Mouse (Mus musculus) hindbrain, embryonic 14.5 days (tissue): ENCODE results near the gene Gpr4. TPM values are rescaled to one million over a fixed set of nuclear protein-coding genes. Genes with fewer than 3 reads are reported as not detected.

Experiments
- ATAC-seq: fragments of 200-750 bp; cut with Nextera tagmentation; 2 replicates; pipeline ENCODE4 v1.8.0; 2017; ENCODE audit warnings: moderate number of reproducible peaks, mild to moderate bottlenecking, moderate TSS enrichment, moderate library complexity; ENCODE audit not compliant: low FRiP score
- DNase-seq: peaks from one replicate; pipeline ENCODE4 v3.0.0-alpha.2; 2015; ENCODE audit warnings: low spot score
- H3K27ac ChIP-seq: fragments of 300-500 bp; sonication (generic); 2 replicates; pipeline ENCODE4 v1.5.1; 2014; ENCODE audit warnings: mild to moderate bottlenecking, moderate library complexity
- H3K27me3 ChIP-seq: fragments of 300-500 bp; sonication (generic); 2 replicates; pipeline ENCODE4 v1.6.1; 2014; ENCODE audit warnings: mild to moderate bottlenecking, low read length, mixed read lengths; ENCODE audit not compliant: control insufficient read depth, insufficient read depth
- H3K36me3 ChIP-seq: fragments of 300-500 bp; sonication (generic); replicated peaks from 2 replicates; pipeline ENCODE4 v1.6.1; 2014; ENCODE audit not compliant: control insufficient read depth, insufficient read depth
- H3K4me1 ChIP-seq: fragments of 300-500 bp; sonication (generic); replicated peaks from 2 replicates; pipeline ENCODE4 v1.6.1; 2014; ENCODE audit warnings: antibody characterized with exemption, low read length, mixed read lengths; ENCODE audit not compliant: control insufficient read depth, insufficient read depth
- H3K4me2 ChIP-seq: fragments of 300-500 bp; sonication (generic); replicated peaks from 2 replicates; pipeline ENCODE4 v1.6.1; 2014; ENCODE audit warnings: mild to moderate bottlenecking, moderate library complexity
- H3K4me3 ChIP-seq: fragments of 300-500 bp; sonication (generic); replicated peaks from 2 replicates; pipeline ENCODE4 v1.5.1; 2014; ENCODE audit warnings: mild to moderate bottlenecking, low read length
- H3K9ac ChIP-seq: fragments of 300-500 bp; sonication (generic); 2 replicates; pipeline ENCODE4 v1.6.1; 2014
- H3K9me3 ChIP-seq: fragments of 300-500 bp; sonication (generic); 2 replicates; pipeline ENCODE4 v1.6.1; 2016; ENCODE audit warnings: low read length; ENCODE audit not compliant: control insufficient read depth
- WGBS: fragments of 180-500 bp; shearing (Covaris S2); extraction: QIAGEN DNeasy Blood & Tissue Kit; methylation state at CpG from one replicate; pipeline ENCODE4 v1.1.7; 2014; 5-methylcytosine and 5-hydroxymethylcytosine counted together
- polyA plus RNA-seq: library from polyadenylated mRNA; unstranded; fragments of >200 nt; fragmentation: Nextera tagmentation; extraction: Ambion mirVana; gene quantifications from 2 replicates; pipeline ENCODE4 v1.2.1, GENCODE M21; 2014

Gene Gpr4
- polyA plus RNA-seq, 1 experiment from 2014 or later = 3.2 TPM

DNA sequence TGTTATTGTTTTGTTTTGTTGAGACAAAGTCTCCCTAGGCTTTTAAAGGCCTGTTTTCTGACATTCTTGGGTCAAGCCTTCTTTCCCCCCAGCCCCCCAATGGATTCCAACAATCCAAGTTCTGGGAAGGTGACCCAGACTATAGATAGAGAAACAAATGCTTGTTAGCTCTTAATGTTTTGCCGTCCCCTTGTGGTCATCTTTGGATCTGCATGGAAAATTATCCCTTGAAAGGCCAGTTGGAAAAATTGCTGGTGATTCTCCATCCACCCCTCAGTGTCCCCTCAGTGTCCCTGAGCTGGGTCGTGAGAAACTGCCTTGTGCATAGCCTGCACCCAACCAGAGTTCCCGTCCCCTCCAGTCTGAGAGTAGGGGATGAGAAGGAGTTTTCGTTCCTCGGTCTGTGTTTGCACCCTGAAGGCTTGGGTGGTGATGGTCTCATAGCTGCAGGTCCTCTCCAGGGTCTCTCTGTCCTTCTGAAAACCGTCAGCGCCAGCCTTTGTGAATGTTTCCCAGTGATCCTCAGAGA lies 3.3 kb upstream of the Gpr4 start:
- ATAC-seq (no peak), DNase-seq (peak; percentile 82)
- Histone ChIP-seq H3K36me3 (peaks cover 21% of the 10 kb centered on the region), H3K4me3 (no peak overlapping the region), H3K4me1 (no peaks in the 10 kb centered on the region), H3K9me3 (no peaks in the 10 kb centered on the region), H3K27ac (no peak overlapping the region), H3K27me3 (peaks cover 6% of the 10 kb centered on the region; the same call in 1 of the 2 replicates), H3K9ac (no peak overlapping the region), H3K4me2 (no peak overlapping the region)
- WGBS = 51% methylated on average over 7 of the region's 7 CpGs

DNA sequence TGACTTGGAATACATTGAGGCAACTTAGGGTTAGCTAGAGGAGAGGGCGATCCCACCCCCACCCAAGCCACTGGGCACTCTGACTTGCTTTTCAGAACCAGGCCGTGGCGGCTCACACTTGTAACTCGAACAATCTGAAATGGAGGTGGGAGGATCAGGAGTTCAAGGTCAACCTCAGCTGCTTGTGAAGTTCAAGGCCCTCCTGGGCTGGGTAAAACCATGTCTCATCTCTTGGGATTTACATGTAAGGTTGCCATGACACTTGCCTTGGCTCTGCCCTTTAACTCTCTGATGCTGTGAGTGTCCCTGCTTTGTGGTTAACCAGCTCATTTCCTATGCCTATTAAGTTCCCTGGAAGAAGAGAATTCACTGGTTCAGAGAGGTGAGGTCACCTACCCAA lies 2.8 kb upstream of the Gpr4 start:
- H3K36me3 ChIP-seq = peaks cover 16% of the 10 kb centered on the region
- H3K27me3 ChIP-seq = peaks cover 7% of the 10 kb centered on the region; the same call in 1 of the 2 replicates
- H3K4me1 ChIP-seq = no peaks in the 10 kb centered on the region
- no peak overlapping the region for H3K4me2 ChIP-seq
- no peak overlapping the region for H3K4me3 ChIP-seq
- DNase-seq (no peak), ATAC-seq (no peak)
- whole genome bisulfite sequencing = 85% methylated on average over 4 of the region's 4 CpGs
- no peaks in the 10 kb centered on the region for H3K9me3 ChIP-seq
- H3K27ac ChIP-seq = no peak overlapping the region
- no peak overlapping the region for H3K9ac ChIP-seq

- ATAC-seq (no peak), DNase-seq (no peak)
- H3K9ac ChIP-seq = no peak overlapping the region
- no peaks in the 10 kb centered on the region for H3K9me3 ChIP-seq
- no peak overlapping the region for H3K4me2 ChIP-seq
- no peaks in the 10 kb centered on the region for H3K4me1 ChIP-seq
- no peak overlapping the region for H3K27ac ChIP-seq
- H3K4me3 ChIP-seq = no peak overlapping the region
- H3K36me3 ChIP-seq = peaks cover 11% of the 10 kb centered on the region
- peaks cover 7% of the 10 kb centered on the region; the same call in 1 of the 2 replicates for H3K27me3 ChIP-seq
- WGBS = 89% methylated on average over 5 of the region's 5 CpGs
These were observed 2.3 kb upstream of the Gpr4 start for GRCm38 (mm10) chr7:19210010-19210409.

- no peak for ATAC-seq
- Histone ChIP-seq H3K9me3 (no peaks in the 10 kb centered on the region), H3K36me3 (no peaks in the 10 kb centered on the region; the same call in 1 of the 2 replicates), H3K4me2 (no peak overlapping the region), H3K27me3 (peaks cover 7% of the 10 kb centered on the region; the same call in 1 of the 2 replicates), H3K27ac (no peak overlapping the region), H3K9ac (no peak overlapping the region), H3K4me3 (no peak overlapping the region), H3K4me1 (0 out of 2 replicates have a peak, but pooled peaks cover 3% of the 10 kb centered on the region)
- WGBS = 55% methylated on average over 5 of the region's 5 CpGs
- no peak for DNase-seq
These were observed 1.2 kb upstream of the Gpr4 start for GRCm38 (mm10) chr7:19211041-19211675.

DNA sequence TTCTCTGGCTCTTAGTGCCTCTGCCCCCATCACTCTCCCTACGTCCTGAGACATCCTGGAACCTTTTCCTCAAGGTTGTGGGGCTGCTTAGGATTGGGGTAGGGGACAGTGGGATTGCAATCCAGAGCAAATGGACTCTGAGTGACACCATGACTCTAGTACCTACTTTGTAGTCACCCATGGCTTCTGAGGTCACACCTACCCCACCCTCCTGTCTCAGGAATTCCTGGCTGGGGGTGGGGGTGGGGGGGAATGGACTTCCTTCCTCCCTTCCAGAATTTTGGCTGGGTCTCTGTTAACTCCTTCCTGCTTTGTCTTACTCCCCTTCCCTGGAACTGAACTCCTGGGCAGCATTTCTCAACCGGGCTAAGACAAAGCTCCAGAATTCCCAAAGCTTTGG lies 1.0 kb downstream of the Gpr4 start:
- Histone ChIP-seq H3K4me3 (no peak overlapping the region), H3K4me1 (0 out of 2 replicates have a peak, but pooled peaks cover 3% of the 10 kb centered on the region), H3K27ac (no peak overlapping the region), H3K9me3 (no peaks in the 10 kb centered on the region), H3K27me3 (peaks cover 7% of the 10 kb centered on the region; the same call in 1 of the 2 replicates), H3K36me3 (no peaks in the 10 kb centered on the region), H3K9ac (no peak overlapping the region), H3K4me2 (peak overlapping the region; percentile 69; the same call in 1 of the 2 replicates)
- ATAC-seq (no peak), DNase-seq (no peak)
- 80% methylated on average over 2 of the region's 2 CpGs for WGBS

- WGBS = 78% methylated on average over 7 of the region's 7 CpGs
- Histone ChIP-seq H3K27ac (no peak overlapping the region), H3K36me3 (no peaks in the 10 kb centered on the region), H3K27me3 (peaks cover 7% of the 10 kb centered on the region; the same call in 1 of the 2 replicates), H3K4me3 (no peak overlapping the region), H3K4me1 (0 out of 2 replicates have a peak, but pooled peaks cover 3% of the 10 kb centered on the region), H3K9ac (no peak overlapping the region), H3K4me2 (no peak overlapping the region), H3K9me3 (no peaks in the 10 kb centered on the region)
- ATAC-seq = no peak
- DNase-seq = no peak
These were observed 2.0 kb downstream of the Gpr4 start for GRCm38 (mm10) chr7:19214369-19214768.

GRCm38 (mm10) chr7:19214940-19215339 lies 2.6 kb downstream of the Gpr4 start:
- H3K4me1 ChIP-seq = 0 out of 2 replicates have a peak, but pooled peaks cover 3% of the 10 kb centered on the region
- no peak overlapping the region for H3K4me2 ChIP-seq
- no peaks in the 10 kb centered on the region for H3K9me3 ChIP-seq
- ATAC-seq (no peak), DNase-seq (no peak)
- H3K27me3 ChIP-seq = peaks cover 7% of the 10 kb centered on the region; the same call in 1 of the 2 replicates
- H3K27ac ChIP-seq = no peak overlapping the region
- WGBS = 72% methylated on average over 9 of the region's 9 CpGs
- no peak overlapping the region for H3K9ac ChIP-seq
- H3K36me3 ChIP-seq = no peaks in the 10 kb centered on the region
- H3K4me3 ChIP-seq = no peak overlapping the region

DNA sequence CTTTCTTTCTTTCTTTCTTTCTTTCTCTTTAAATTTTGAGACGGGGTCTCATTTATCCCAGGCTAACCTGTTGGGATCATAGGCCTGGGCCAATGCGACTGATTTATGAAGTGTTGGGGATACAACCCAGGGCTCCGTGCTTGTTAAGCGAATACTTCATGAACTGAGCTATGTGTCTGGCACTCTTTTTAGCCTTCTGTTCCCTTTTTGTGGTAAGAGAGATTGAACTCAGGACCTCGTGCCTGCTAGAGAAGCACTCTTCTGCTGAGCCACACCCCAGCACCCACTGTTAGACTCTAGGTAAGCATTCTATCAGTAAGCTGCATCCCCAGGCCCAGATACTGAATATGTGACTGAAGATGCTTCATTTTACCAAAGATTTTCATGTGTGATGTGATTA lies 5.2 kb downstream of the Gpr4 start:
- no peak overlapping the region for H3K9ac ChIP-seq
- 67% methylated on average over 5 of the region's 5 CpGs for WGBS

GRCm38 (mm10) chr7:19217944-19218343 lies 5.6 kb downstream of the Gpr4 start:
- ATAC-seq = no peak
- no peak overlapping the region for H3K4me3 ChIP-seq

More for the DNA sequence above, 5.2 kb downstream of the Gpr4 start:
- peaks cover 7% of the 10 kb centered on the region; the same call in 1 of the 2 replicates for H3K27me3 ChIP-seq
- ATAC-seq (no peak), DNase-seq (no peak)
- H3K27ac ChIP-seq = no peak overlapping the region
- H3K4me3 ChIP-seq = no peak overlapping the region
- H3K9me3 ChIP-seq = no peaks in the 10 kb centered on the region
- H3K4me2 ChIP-seq = no peak overlapping the region
- 0 out of 2 replicates have a peak, but pooled peaks cover 3% of the 10 kb centered on the region for H3K4me1 ChIP-seq
- H3K36me3 ChIP-seq = no peaks in the 10 kb centered on the region

More at GRCm38 (mm10) chr7:19217944-19218343, 5.6 kb downstream of the Gpr4 start:
- H3K9me3 ChIP-seq = no peaks in the 10 kb centered on the region
- no peaks in the 10 kb centered on the region for H3K36me3 ChIP-seq
- DNase-seq = no peak
- H3K27ac ChIP-seq = no peak overlapping the region
- WGBS = 15% methylated on average over 3 of the region's 3 CpGs
- no peak overlapping the region for H3K4me2 ChIP-seq
- no peak overlapping the region for H3K9ac ChIP-seq
- peaks cover 5% of the 10 kb centered on the region; the same call in 1 of the 2 replicates for H3K27me3 ChIP-seq
- H3K4me1 ChIP-seq = 0 out of 2 replicates have a peak, but pooled peaks cover 3% of the 10 kb centered on the region
